Mouse (Mus musculus) MEL (cell line): ENCODE results near the gene Slc15a2.

Experiments
- BHLHE40 ChIP-seq: IDR thresholded peaks from 2 replicates; pipeline ENCODE4 v1.6.1; 2012; ENCODE audit warnings: low read depth, mild to moderate bottlenecking, inconsistent platforms, low read length, improper control_type of control experiment, borderline replicate concordance
- CTCF ChIP-seq, 3 experiments: IDR thresholded peaks in 2 of 3; conservative IDR thresholded peaks in 1 of 3; 2 replicates each; pipeline ENCODE4 v1.5.1; 2011 to 2012; ENCODE audit warnings: low read length in 3 of 3, low read depth in 2 of 3, mild to moderate bottlenecking in 2 of 3, improper control_type of control experiment in 1 of 3, inconsistent platforms in 1 of 3, mixed read lengths in 1 of 3, moderate library complexity in 1 of 3; ENCODE audit not compliant: control insufficient read depth in 1 of 3, insufficient read depth in 1 of 3, poor library complexity in 1 of 3, severe bottlenecking in 1 of 3
- ELF1 ChIP-seq: IDR thresholded peaks from 2 replicates; pipeline ENCODE4 v1.6.1; 2014; ENCODE audit warnings: low read depth, mild to moderate bottlenecking, inconsistent platforms, low read length, improper control_type of control experiment, moderate library complexity
- EP300 ChIP-seq, 2 experiments: IDR thresholded peaks; 2 replicates each; pipeline ENCODE4 v1.6.1; 2011; ENCODE audit warnings: improper control_type of control experiment in 2 of 2, low read length in 2 of 2, low read depth in 1 of 2, mild to moderate bottlenecking in 1 of 2
- GATA1 ChIP-seq: IDR thresholded peaks from 2 replicates; pipeline ENCODE4 v1.6.1; 2011; ENCODE audit warnings: low read depth, low read length, improper control_type of control experiment
- MAX ChIP-seq: IDR thresholded peaks from 2 replicates; pipeline ENCODE4 v1.6.1; 2011; ENCODE audit warnings: low read length, improper control_type of control experiment
- MYC ChIP-seq: IDR thresholded peaks from 2 replicates; pipeline ENCODE4 v1.6.1; 2011; ENCODE audit warnings: low read depth, mild to moderate bottlenecking, low read length, improper control_type of control experiment, moderate library complexity
- POLR2A ChIP-seq, 2 experiments: IDR thresholded peaks; 2 replicates each; pipeline ENCODE4 v1.6.1; 2011 to 2012; ENCODE audit warnings: low read length in 2 of 2, mild to moderate bottlenecking in 2 of 2, control low read depth in 1 of 2, improper control_type of control experiment in 1 of 2, low read depth in 1 of 2, moderate library complexity in 1 of 2; ENCODE audit not compliant: control insufficient read depth in 1 of 2, insufficient read depth in 1 of 2, poor library complexity in 1 of 2
- RAD21 ChIP-seq: IDR thresholded peaks from 2 replicates; pipeline ENCODE4 v1.6.1; 2011; ENCODE audit warnings: mild to moderate bottlenecking, low read depth, low read length, improper control_type of control experiment
- TAL1 ChIP-seq: IDR thresholded peaks from 2 replicates; pipeline ENCODE4 v1.6.1; 2012; ENCODE audit warnings: mild to moderate bottlenecking, inconsistent platforms, low read length, moderate library complexity, mixed read lengths
- TCF12 ChIP-seq: IDR thresholded peaks from 2 replicates; pipeline ENCODE4 v1.6.1; 2014; ENCODE audit warnings: low read depth, mild to moderate bottlenecking, inconsistent platforms, low read length, improper control_type of control experiment, moderate library complexity
- ZNF384 ChIP-seq: IDR thresholded peaks from 2 replicates; pipeline ENCODE4 v1.6.1; 2012; ENCODE audit warnings: low read depth, mild to moderate bottlenecking, inconsistent platforms, low read length, improper control_type of control experiment

DNA sequence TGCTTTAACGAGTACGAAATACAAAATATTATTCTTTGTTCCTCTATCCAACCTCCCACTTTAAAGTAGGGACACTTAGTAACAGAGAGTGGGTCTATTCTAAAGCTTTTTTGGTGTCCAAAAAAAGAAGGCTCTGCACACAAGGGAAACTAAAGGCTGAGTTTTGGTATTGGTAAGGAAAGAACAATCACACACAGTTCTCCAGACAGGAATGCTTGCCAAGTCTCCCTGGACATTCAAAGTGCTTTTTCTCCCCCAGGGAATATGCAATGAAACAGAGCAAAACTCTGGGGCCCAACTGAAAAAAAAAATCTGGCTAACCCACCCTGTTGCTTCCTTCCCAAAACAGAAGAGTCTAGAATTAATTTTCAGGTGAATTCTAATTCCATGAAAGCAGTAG is 616 bp downstream of the Slc15a2 start:
- TF ChIP-seq EP300 (IDR thresholded peaks at IDR 0.05; ENCODE audit: low read depth in 1 of 2, low read length in 2 of 2) (no peak), GATA1 (no peak), TAL1 (no peak), RAD21 (no peak), CTCF (IDR thresholded peaks at IDR 0.05 in 2 of 3, conservative IDR thresholded peaks at IDR 0.05 in 1 of 3; ENCODE audit: control insufficient read depth in 1 of 3, insufficient read depth in 1 of 3, low read depth in 2 of 3, low read length in 3 of 3, poor library complexity in 1 of 3, severe bottlenecking in 1 of 3) (no peak), POLR2A (IDR thresholded peaks at IDR 0.05; ENCODE audit: control insufficient read depth in 1 of 2, insufficient read depth in 1 of 2, low read depth in 1 of 2, low read length in 2 of 2, poor library complexity in 1 of 2) (no peak), MAX (no peak), ELF1 (no peak), ZNF384 (no peak), TCF12 (no peak), MYC (no peak), BHLHE40 (no peak)
